Mouse (Mus musculus) C2C12 (cell line): ENCODE data around the gene Grin3a. TPM values are rescaled to one million over a fixed set of nuclear protein-coding genes. Genes with fewer than 3 reads are reported as not detected.

Experiments used
- H3K27me3 ChIP-seq: one replicate; pipeline ENCODE4 v1.6.1; 2011; ENCODE audit not compliant: control insufficient read depth, insufficient read depth, insufficient read length
- H3K36me3 ChIP-seq: one replicate; pipeline ENCODE4 v1.6.1; 2011; ENCODE audit not compliant: control insufficient read depth, insufficient read depth
- H3K4me3 ChIP-seq: one replicate; pipeline ENCODE4 v1.5.1; 2011; ENCODE audit warnings: mild to moderate bottlenecking, control low read depth; ENCODE audit not compliant: poor library complexity, insufficient read depth, severe bottlenecking
- H3K79me2 ChIP-seq: one replicate; pipeline ENCODE4 v1.6.1; 2011; ENCODE audit not compliant: control insufficient read depth, insufficient read depth
- H3K79me3 ChIP-seq: one replicate; pipeline ENCODE4 v1.6.1; 2011; ENCODE audit warnings: low read depth, control low read depth
- H3ac ChIP-seq: one replicate; pipeline ENCODE3; 2011; ENCODE audit warnings: low read depth; ENCODE audit not compliant: control insufficient read depth, insufficient read length
- CEBPB ChIP-seq: IDR thresholded peaks from one replicate; pipeline ENCODE4 v1.6.1; 2011; ENCODE audit warnings: low read depth, mild to moderate bottlenecking, control low read depth, moderate library complexity
- CTCF ChIP-seq: IDR thresholded peaks from one replicate; pipeline ENCODE4 v1.5.1; 2011; ENCODE audit not compliant: control insufficient read depth, insufficient read depth, insufficient read length
- FOSL1 ChIP-seq: IDR thresholded peaks from one replicate; pipeline ENCODE4 v1.8.0; 2011; ENCODE audit warnings: mild to moderate bottlenecking, low read length; ENCODE audit not compliant: poor library complexity, insufficient read depth, severe bottlenecking
- MAX ChIP-seq: IDR thresholded peaks from one replicate; pipeline ENCODE4 v1.6.1; 2011; ENCODE audit warnings: mild to moderate bottlenecking, control low read depth
- MYOD1 ChIP-seq: IDR thresholded peaks from one replicate; pipeline ENCODE4 v1.6.1; 2011; ENCODE audit warnings: low read depth; ENCODE audit not compliant: control insufficient read depth, insufficient read length
- MYOG ChIP-seq: IDR thresholded peaks from one replicate; pipeline ENCODE4 v1.6.1; 2011; ENCODE audit not compliant: control insufficient read depth, insufficient read length; ENCODE audit errors: extremely low read depth
- USF1 ChIP-seq: IDR thresholded peaks from one replicate; pipeline ENCODE4 v1.6.1; 2011; ENCODE audit warnings: low read depth, mild to moderate bottlenecking, control low read depth, moderate library complexity
- polyA plus RNA-seq: library from polyadenylated mRNA; unstranded; fragments of >200 nt; fragmentation: generic; extraction: Trizol; gene quantifications from one replicate; pipeline ENCODE4 v1.2.1, GENCODE M21; 2012; ENCODE audit warnings: missing spikeins

Grin3a gene
- polyA plus RNA-seq, 1 experiment, result 0.01 TPM

DNA sequence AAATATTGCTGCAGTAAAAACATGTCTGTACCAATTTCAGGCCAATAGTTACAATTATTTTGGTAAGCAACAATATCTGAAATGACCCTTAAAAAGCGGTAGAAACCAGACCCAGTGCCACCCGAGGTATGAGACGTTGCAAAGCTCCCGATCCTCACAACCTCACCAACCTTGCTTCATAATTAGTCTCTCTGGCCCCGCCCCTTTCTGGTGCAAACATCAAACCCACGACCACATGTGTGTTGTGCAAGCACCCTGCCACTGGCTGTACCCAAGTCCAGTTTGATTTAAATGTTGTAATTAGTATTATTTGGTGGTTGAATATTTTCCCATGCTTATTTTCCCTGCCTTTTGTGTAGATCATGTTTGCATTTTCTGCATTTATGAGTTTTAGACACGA is 168.8 kb downstream of the Grin3a start:
- H3K79me3 ChIP-seq, result no peaks in the 10 kb centered on the region
- no peaks in the 10 kb centered on the region for H3K36me3 ChIP-seq
- TF ChIP-seq MYOD1, result no peak
- no peaks in the 10 kb centered on the region for H3K79me2 ChIP-seq
- H3K4me3 ChIP-seq, result no peak overlapping the region
- H3K27me3 ChIP-seq, result no peaks in the 10 kb centered on the region
- no peak overlapping the region for H3ac ChIP-seq

DNA sequence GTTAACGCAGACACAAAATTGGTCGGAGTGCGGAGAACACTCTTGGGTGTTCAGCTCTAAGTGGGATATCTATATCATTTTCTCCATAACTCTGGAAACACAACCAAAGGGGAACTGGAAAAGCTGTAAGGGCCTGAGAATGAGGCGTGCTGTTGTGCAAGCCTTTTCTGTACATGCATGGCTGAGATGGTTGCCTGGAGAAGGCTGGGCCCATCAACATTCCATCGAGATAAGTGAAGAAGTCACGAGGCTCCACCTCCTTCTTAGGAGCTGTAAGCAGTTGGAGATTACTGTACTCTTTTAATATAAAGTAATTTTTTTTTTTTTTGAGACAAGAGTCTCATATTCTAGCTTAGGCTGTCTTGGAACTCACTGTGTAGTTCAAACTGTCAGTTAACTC is 169.5 kb downstream of the Grin3a start:
- Histone ChIP-seq H3K4me3 (no peak overlapping the region), H3K79me3 (no peaks in the 10 kb centered on the region), H3ac (no peak overlapping the region), H3K36me3 (no peaks in the 10 kb centered on the region), H3K27me3 (no peaks in the 10 kb centered on the region), H3K79me2 (no peaks in the 10 kb centered on the region)
- TF ChIP-seq MAX (no peak), CEBPB (no peak), MYOG (no peak), FOSL1 (no peak), MYOD1 (no peak), USF1 (no peak), CTCF (no peak)

DNA sequence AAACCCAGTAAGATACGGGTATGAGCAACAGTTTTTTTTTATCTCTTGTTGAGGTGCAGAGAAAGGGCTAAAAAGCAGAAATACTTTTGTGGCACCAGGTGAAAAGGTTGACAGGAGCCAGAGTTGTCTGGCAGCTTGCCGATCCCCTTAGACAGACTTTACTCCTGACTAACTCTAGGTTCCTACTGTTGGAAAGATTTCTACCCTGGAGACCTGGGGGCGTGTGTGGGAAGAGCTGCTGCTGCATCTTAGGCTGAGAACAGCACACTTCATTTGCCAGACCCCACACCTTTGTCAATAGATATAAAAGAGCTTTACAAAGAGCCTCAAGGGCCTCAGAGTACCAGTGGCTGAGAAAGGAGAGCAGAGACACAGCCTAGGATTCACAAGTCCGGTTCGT is 180.7 kb downstream of the Grin3a start:
- Histone ChIP-seq H3K79me2 (no peaks in the 10 kb centered on the region), H3K36me3 (peaks cover 16% of the 10 kb centered on the region), H3K27me3 (no peaks in the 10 kb centered on the region), H3ac (no peak overlapping the region), H3K79me3 (no peaks in the 10 kb centered on the region), H3K4me3 (no peak overlapping the region)
- TF ChIP-seq CEBPB (no peak), MYOG (no peak), FOSL1 (no peak), MYOD1 (no peak), USF1 (no peak), MAX (no peak), CTCF (no peak)

DNA sequence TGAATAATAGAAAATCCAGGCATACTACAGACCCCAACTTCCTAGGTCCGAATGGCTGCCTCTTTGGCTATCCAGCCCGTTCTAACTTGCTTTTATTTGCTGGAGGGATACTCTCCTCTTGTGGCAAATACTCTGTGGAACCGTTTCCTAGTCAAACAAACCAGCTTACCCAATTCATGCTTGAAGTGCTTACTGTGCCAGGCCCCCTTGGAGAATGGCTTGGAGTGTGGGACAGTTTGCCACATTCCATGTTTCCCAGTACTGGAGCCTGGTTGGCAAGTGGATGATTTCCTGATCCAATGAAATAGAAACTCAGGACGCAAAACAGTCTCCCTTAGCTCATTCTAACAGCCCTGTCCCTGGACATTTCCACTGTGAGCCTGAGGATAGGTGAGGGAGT is 183.3 kb downstream of the Grin3a start:
- Histone ChIP-seq H3K4me3 (no peak overlapping the region), H3K27me3 (no peaks in the 10 kb centered on the region), H3K36me3 (peaks cover 36% of the 10 kb centered on the region), H3K79me2 (no peaks in the 10 kb centered on the region), H3ac (no peak overlapping the region), H3K79me3 (no peaks in the 10 kb centered on the region)
- TF ChIP-seq FOSL1 (no peak), MAX (no peak), CEBPB (no peak), MYOD1 (no peak), CTCF (no peak), USF1 (no peak), MYOG (no peak)

- TF ChIP-seq CTCF (no peak), USF1 (no peak), CEBPB (no peak), MYOD1 (no peak), FOSL1 (no peak), MAX (no peak), MYOG (no peak)
- H3K36me3 ChIP-seq, result peaks cover 41% of the 10 kb centered on the region
- no peak overlapping the region for H3ac ChIP-seq
- H3K79me3 ChIP-seq, result no peaks in the 10 kb centered on the region
- no peak overlapping the region for H3K4me3 ChIP-seq
- H3K79me2 ChIP-seq, result no peaks in the 10 kb centered on the region
- H3K27me3 ChIP-seq, result no peaks in the 10 kb centered on the region
Measured at GRCm38 (mm10) chr4:49661664-49662063, 183.9 kb downstream of the Grin3a start.

DNA sequence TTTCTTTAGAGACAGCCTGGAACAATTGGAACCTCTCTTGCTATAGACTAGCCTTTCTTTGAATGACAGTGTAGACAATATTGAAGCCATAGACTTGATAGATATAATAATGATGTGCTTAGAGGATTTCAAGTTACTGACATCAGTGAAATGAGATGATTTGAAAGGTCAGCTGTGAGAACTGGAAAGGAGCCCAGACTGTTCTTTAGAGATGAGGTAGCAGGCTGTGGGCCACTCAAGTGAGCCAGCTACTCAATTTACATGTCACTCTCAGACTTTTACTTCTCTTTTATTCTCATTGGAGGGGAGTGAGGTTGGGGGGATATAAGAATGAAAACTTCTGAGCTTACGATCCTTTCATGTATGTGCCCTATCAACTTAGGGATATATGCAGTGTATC is 186.1 kb downstream of the Grin3a start:
- H3K79me2 ChIP-seq, result no peaks in the 10 kb centered on the region
- TF ChIP-seq MYOG, result no peak
- no peak for TF ChIP-seq MYOD1
- no peak for TF ChIP-seq MAX
- no peak for TF ChIP-seq FOSL1
- H3K27me3 ChIP-seq, result no peaks in the 10 kb centered on the region
- H3ac ChIP-seq, result no peak overlapping the region
- no peaks in the 10 kb centered on the region for H3K79me3 ChIP-seq
- H3K36me3 ChIP-seq, result peaks cover 60% of the 10 kb centered on the region
- no peak overlapping the region for H3K4me3 ChIP-seq

DNA sequence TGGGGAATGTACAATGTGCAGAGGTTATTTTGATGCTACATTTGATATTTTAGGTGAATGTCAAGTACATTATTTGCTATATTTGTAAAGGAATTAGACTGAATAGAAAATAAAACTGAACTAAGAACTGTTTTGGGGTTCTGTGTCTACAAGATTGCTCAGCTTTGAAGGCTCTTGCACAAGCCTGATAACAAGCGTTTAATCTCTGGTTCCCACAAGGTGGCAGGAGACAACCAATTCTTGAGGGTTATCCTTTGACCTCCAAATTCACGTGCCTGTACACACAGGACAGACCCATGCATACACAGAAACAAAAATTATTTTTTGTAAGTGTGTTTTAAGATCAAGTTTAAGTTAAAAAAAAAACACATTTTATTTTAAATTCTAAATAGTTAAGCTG is 205.6 kb downstream of the Grin3a start:
- H3K27me3 ChIP-seq, result no peaks in the 10 kb centered on the region
- H3K36me3 ChIP-seq, result peaks cover 87% of the 10 kb centered on the region
- H3K4me3 ChIP-seq, result no peak overlapping the region
- TF ChIP-seq MYOD1 (no peak), FOSL1 (no peak), CEBPB (no peak), MYOG (no peak), USF1 (no peak), MAX (no peak), CTCF (no peak)
- peaks cover 6% of the 10 kb centered on the region for H3K79me2 ChIP-seq
- H3K79me3 ChIP-seq, result peaks cover 3% of the 10 kb centered on the region
- H3ac ChIP-seq, result no peak overlapping the region
